Mouse (Mus musculus) midbrain, embryonic 14.5 days (tissue): ENCODE data around the gene Chst10. TPM values are rescaled to one million over a fixed set of nuclear protein-coding genes. Genes with fewer than 3 reads are reported as not detected.

Source experiments
- ATAC-seq: fragments of 200-750 bp; cut with Nextera tagmentation; 2 replicates; pipeline ENCODE4 v1.8.0; 2017; ENCODE audit warnings: moderate number of reproducible peaks, moderate library complexity; ENCODE audit not compliant: low FRiP score, low TSS enrichment
- DNase-seq: peaks from one replicate; pipeline ENCODE4 v3.0.0-alpha.2; 2015
- H3K27ac ChIP-seq: fragments of 300-500 bp; sonication (generic); replicated peaks from 2 replicates; pipeline ENCODE4 v1.5.1; 2014; ENCODE audit warnings: mild to moderate bottlenecking, low read depth, low read length, moderate library complexity
- H3K27me3 ChIP-seq: fragments of 300-500 bp; sonication (generic); 2 replicates; pipeline ENCODE4 v1.6.1; 2014; ENCODE audit warnings: low read length, control low read depth, mixed read lengths; ENCODE audit not compliant: control insufficient read depth, insufficient read depth
- H3K36me3 ChIP-seq: fragments of 300-500 bp; sonication (generic); 2 replicates; pipeline ENCODE4 v1.6.1; 2014; ENCODE audit warnings: low read length, control low read depth; ENCODE audit not compliant: control insufficient read depth, insufficient read depth
- H3K4me1 ChIP-seq: fragments of 300-500 bp; sonication (generic); 2 replicates; pipeline ENCODE4 v1.6.1; 2014; ENCODE audit warnings: mild to moderate bottlenecking, antibody characterized with exemption, low read length, control low read depth; ENCODE audit not compliant: control insufficient read depth, insufficient read depth
- H3K4me2 ChIP-seq: fragments of 300-500 bp; sonication (generic); 2 replicates; pipeline ENCODE4 v1.6.1; 2014; ENCODE audit warnings: mild to moderate bottlenecking, low read length, moderate library complexity
- H3K4me3 ChIP-seq: fragments of 300-500 bp; sonication (generic); replicated peaks from 2 replicates; pipeline ENCODE4 v1.5.1; 2014; ENCODE audit warnings: low read depth, low read length
- H3K9ac ChIP-seq: fragments of 300-500 bp; sonication (generic); replicated peaks from 2 replicates; pipeline ENCODE4 v1.6.1; 2014; ENCODE audit warnings: mild to moderate bottlenecking, low read length, moderate library complexity
- H3K9me3 ChIP-seq: fragments of 300-500 bp; sonication (generic); 2 replicates; pipeline ENCODE4 v1.6.1; 2016; ENCODE audit warnings: low read length, control low read depth, mixed read lengths; ENCODE audit not compliant: control insufficient read depth
- WGBS: fragments of 180-500 bp; shearing (Covaris S2); extraction: QIAGEN DNeasy Blood & Tissue Kit; methylation state at CpG from one replicate; pipeline ENCODE4 v1.1.7; 2014; 5-methylcytosine and 5-hydroxymethylcytosine counted together
- polyA plus RNA-seq: library from polyadenylated mRNA; unstranded; fragments of >200 nt; fragmentation: Nextera tagmentation; extraction: Ambion mirVana; gene quantifications from 2 replicates; pipeline ENCODE4 v1.2.1, GENCODE M21; 2014

The Chst10 gene
- polyA plus RNA-seq, 1 experiment from 2014 or later = 67.7 TPM

- WGBS = 64% methylated on average over 5 of the region's 5 CpGs
- Histone ChIP-seq H3K4me3 (no peak overlapping the region), H3K9ac (no peak overlapping the region), H3K4me1 (peaks cover 3% of the 10 kb centered on the region; the same call in 1 of the 2 replicates), H3K27ac (no peak overlapping the region), H3K27me3 (no peaks in the 10 kb centered on the region), H3K36me3 (no peaks in the 10 kb centered on the region), H3K9me3 (no peaks in the 10 kb centered on the region), H3K4me2 (no peak overlapping the region)
- ATAC-seq (no peak), DNase-seq (no peak)
Measured at GRCm38 (mm10) chr1:38902571-38902970, 4.6 kb upstream of the Chst10 start.

GRCm38 (mm10) chr1:38893081-38893480 lies 4.9 kb downstream of the Chst10 start:
- Histone ChIP-seq H3K4me2 (no peak overlapping the region), H3K36me3 (peaks cover 34% of the 10 kb centered on the region), H3K4me3 (no peak overlapping the region), H3K9ac (0 out of 2 replicates have a peak overlapping the region, but pooled peaks have one; percentile 6), H3K9me3 (no peaks in the 10 kb centered on the region), H3K27ac (peak overlapping the region; percentile 69), H3K27me3 (no peaks in the 10 kb centered on the region), H3K4me1 (peaks cover 20% of the 10 kb centered on the region; the same call in 1 of the 2 replicates)
- 69% methylated on average over 5 of the region's 5 CpGs for WGBS
- no peak for ATAC-seq
- DNase-seq = peak; percentile 15

- Histone ChIP-seq H3K27me3 (no peaks in the 10 kb centered on the region), H3K4me3 (no peak overlapping the region), H3K27ac (no peak overlapping the region), H3K9me3 (no peaks in the 10 kb centered on the region), H3K9ac (no peak overlapping the region), H3K4me2 (no peak overlapping the region), H3K4me1 (peaks cover 16% of the 10 kb centered on the region; the same call in 1 of the 2 replicates), H3K36me3 (peaks cover 34% of the 10 kb centered on the region)
- WGBS = 99% methylated on average over 5 of the region's 5 CpGs
- no peak for ATAC-seq
- no peak for DNase-seq
Measured at GRCm38 (mm10) chr1:38891444-38891843, 6.5 kb downstream of the Chst10 start.

- Histone ChIP-seq H3K4me3 (no peak overlapping the region), H3K36me3 (peaks cover 38% of the 10 kb centered on the region), H3K4me1 (peaks cover 8% of the 10 kb centered on the region; the same call in 1 of the 2 replicates), H3K27ac (no peak overlapping the region), H3K9ac (no peak overlapping the region), H3K4me2 (no peak overlapping the region), H3K9me3 (no peaks in the 10 kb centered on the region), H3K27me3 (no peaks in the 10 kb centered on the region)
- ATAC-seq (no peak), DNase-seq (no peak)
- 93% methylated on average over 6 of the region's 6 CpGs for WGBS
Measured at GRCm38 (mm10) chr1:38888803-38889202, 9.2 kb downstream of the Chst10 start.

GRCm38 (mm10) chr1:38887011-38887410 lies 10.9 kb downstream of the Chst10 start:
- 72% methylated on average over 6 of the region's 6 CpGs for WGBS
- DNase-seq = no peak
- Histone ChIP-seq H3K4me1 (no peaks in the 10 kb centered on the region), H3K9me3 (no peaks in the 10 kb centered on the region), H3K4me2 (no peak overlapping the region), H3K9ac (no peak overlapping the region), H3K36me3 (peaks cover 47% of the 10 kb centered on the region), H3K27me3 (no peaks in the 10 kb centered on the region), H3K27ac (no peak overlapping the region), H3K4me3 (no peak overlapping the region)
- no peak for ATAC-seq

GRCm38 (mm10) chr1:38886602-38887001 lies 11.4 kb downstream of the Chst10 start:
- no peak for DNase-seq
- Histone ChIP-seq H3K9ac (no peak overlapping the region), H3K36me3 (peaks cover 44% of the 10 kb centered on the region), H3K4me3 (no peak overlapping the region), H3K4me2 (no peak overlapping the region), H3K4me1 (no peaks in the 10 kb centered on the region), H3K27me3 (no peaks in the 10 kb centered on the region), H3K9me3 (no peaks in the 10 kb centered on the region), H3K27ac (no peak overlapping the region)
- 91% methylated on average over 2 of the region's 2 CpGs for WGBS
- ATAC-seq = no peak

GRCm38 (mm10) chr1:38885956-38886355 lies 12.0 kb downstream of the Chst10 start:
- Histone ChIP-seq H3K4me2 (no peak overlapping the region), H3K27me3 (no peaks in the 10 kb centered on the region), H3K9me3 (no peaks in the 10 kb centered on the region), H3K36me3 (peaks cover 40% of the 10 kb centered on the region), H3K4me1 (no peaks in the 10 kb centered on the region), H3K27ac (no peak overlapping the region), H3K4me3 (no peak overlapping the region), H3K9ac (no peak overlapping the region)
- ATAC-seq = no peak
- 80% methylated on average over 2 of the region's 2 CpGs for WGBS
- no peak for DNase-seq

- Histone ChIP-seq H3K4me1 (no peaks in the 10 kb centered on the region), H3K27ac (no peak overlapping the region), H3K9ac (no peak overlapping the region), H3K36me3 (peaks cover 27% of the 10 kb centered on the region), H3K27me3 (no peaks in the 10 kb centered on the region), H3K4me3 (no peak overlapping the region), H3K4me2 (no peak overlapping the region), H3K9me3 (no peaks in the 10 kb centered on the region)
- DNase-seq = no peak
- no peak for ATAC-seq
- 83% methylated on average over 9 of the region's 9 CpGs for WGBS
Measured at GRCm38 (mm10) chr1:38883766-38884165, 14.2 kb downstream of the Chst10 start.

- no peak overlapping the region for H3K9ac ChIP-seq
- no peaks in the 10 kb centered on the region for H3K9me3 ChIP-seq
- H3K4me1 ChIP-seq = no peaks in the 10 kb centered on the region
- H3K36me3 ChIP-seq = peaks cover 27% of the 10 kb centered on the region
- H3K27ac ChIP-seq = no peak overlapping the region
- no peak for ATAC-seq
- H3K4me3 ChIP-seq = no peak overlapping the region
- no peak for DNase-seq
- H3K27me3 ChIP-seq = no peaks in the 10 kb centered on the region
- no peak overlapping the region for H3K4me2 ChIP-seq
- WGBS = 91% methylated on average over 4 of the region's 4 CpGs
Measured at GRCm38 (mm10) chr1:38882746-38883145, 15.2 kb downstream of the Chst10 start.
